Mouse (Mus musculus): ENCODE measurements around the gene Arvcf.

DNA sequence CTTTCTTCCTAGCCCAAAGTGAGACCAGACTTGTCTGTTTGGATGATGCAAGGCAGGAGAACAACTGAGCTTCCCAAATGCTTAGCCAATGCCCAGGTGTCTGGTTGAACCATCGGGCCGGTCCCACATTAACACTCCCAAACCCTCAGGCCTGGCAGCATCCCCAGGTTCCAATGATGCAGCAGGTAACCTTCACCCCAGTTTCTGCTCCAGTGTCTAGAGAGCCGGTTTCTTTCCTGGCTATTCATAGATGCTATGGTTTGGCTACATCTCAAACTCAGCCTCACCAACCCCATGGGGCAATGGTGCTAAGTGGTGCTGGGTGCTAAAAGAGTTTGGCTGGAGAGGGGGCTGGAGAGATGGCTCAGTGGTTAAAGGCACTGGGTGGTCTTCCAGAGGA is 12.0 kb upstream of the Arvcf start:
- TF ChIP-seq FLI1 (IDR thresholded peaks at IDR 0.05; ENCODE audit: low read length) (no peak), GATA1 (IDR thresholded peaks at IDR 0.05; ENCODE audit: borderline replicate concordance, low read length) (no peak)
